Mouse (Mus musculus) midbrain, embryonic 14.5 days (tissue): Measurements from ENCODE around the gene Krt87. TPM values are rescaled to one million over a fixed set of nuclear protein-coding genes. Genes with fewer than 3 reads are reported as not detected.

Experiments
- ATAC-seq: fragments of 200-750 bp; cut with Nextera tagmentation; 2 replicates; pipeline ENCODE4 v1.8.0; 2017; ENCODE audit warnings: moderate number of reproducible peaks, moderate library complexity; ENCODE audit not compliant: low FRiP score, low TSS enrichment
- DNase-seq: peaks from one replicate; pipeline ENCODE4 v3.0.0-alpha.2; 2015
- H3K27ac ChIP-seq: fragments of 300-500 bp; sonication (generic); replicated peaks from 2 replicates; pipeline ENCODE4 v1.5.1; 2014; ENCODE audit warnings: mild to moderate bottlenecking, low read depth, low read length, moderate library complexity
- H3K27me3 ChIP-seq: fragments of 300-500 bp; sonication (generic); 2 replicates; pipeline ENCODE4 v1.6.1; 2014; ENCODE audit warnings: low read length, control low read depth, mixed read lengths; ENCODE audit not compliant: control insufficient read depth, insufficient read depth
- H3K36me3 ChIP-seq: fragments of 300-500 bp; sonication (generic); 2 replicates; pipeline ENCODE4 v1.6.1; 2014; ENCODE audit warnings: low read length, control low read depth; ENCODE audit not compliant: control insufficient read depth, insufficient read depth
- H3K4me1 ChIP-seq: fragments of 300-500 bp; sonication (generic); 2 replicates; pipeline ENCODE4 v1.6.1; 2014; ENCODE audit warnings: mild to moderate bottlenecking, antibody characterized with exemption, low read length, control low read depth; ENCODE audit not compliant: control insufficient read depth, insufficient read depth
- H3K4me2 ChIP-seq: fragments of 300-500 bp; sonication (generic); 2 replicates; pipeline ENCODE4 v1.6.1; 2014; ENCODE audit warnings: mild to moderate bottlenecking, low read length, moderate library complexity
- H3K4me3 ChIP-seq: fragments of 300-500 bp; sonication (generic); replicated peaks from 2 replicates; pipeline ENCODE4 v1.5.1; 2014; ENCODE audit warnings: low read depth, low read length
- H3K9ac ChIP-seq: fragments of 300-500 bp; sonication (generic); replicated peaks from 2 replicates; pipeline ENCODE4 v1.6.1; 2014; ENCODE audit warnings: mild to moderate bottlenecking, low read length, moderate library complexity
- H3K9me3 ChIP-seq: fragments of 300-500 bp; sonication (generic); 2 replicates; pipeline ENCODE4 v1.6.1; 2016; ENCODE audit warnings: low read length, control low read depth, mixed read lengths; ENCODE audit not compliant: control insufficient read depth
- WGBS: fragments of 180-500 bp; shearing (Covaris S2); extraction: QIAGEN DNeasy Blood & Tissue Kit; methylation state at CpG from one replicate; pipeline ENCODE4 v1.1.7; 2014; 5-methylcytosine and 5-hydroxymethylcytosine counted together
- polyA plus RNA-seq: library from polyadenylated mRNA; unstranded; fragments of >200 nt; fragmentation: Nextera tagmentation; extraction: Ambion mirVana; gene quantifications from 2 replicates; pipeline ENCODE4 v1.2.1, GENCODE M21; 2014

The Krt87 gene
- polyA plus RNA-seq, 1 experiment from 2014 or later = 0.26 TPM

- 80% methylated on average over 11 of the region's 11 CpGs for WGBS
- ATAC-seq (no peak), DNase-seq (no peak)
- no peak overlapping the region for H3K4me2 ChIP-seq
- no peaks in the 10 kb centered on the region for H3K9me3 ChIP-seq
- H3K4me3 ChIP-seq = no peak overlapping the region
- H3K9ac ChIP-seq = no peak overlapping the region
- no peaks in the 10 kb centered on the region for H3K4me1 ChIP-seq
- H3K36me3 ChIP-seq = no peaks in the 10 kb centered on the region
- H3K27me3 ChIP-seq = no peaks in the 10 kb centered on the region
- no peak overlapping the region for H3K27ac ChIP-seq
Measured at GRCm38 (mm10) chr15:101446572-101446971, 8.0 kb upstream of the Krt87 start.

DNA sequence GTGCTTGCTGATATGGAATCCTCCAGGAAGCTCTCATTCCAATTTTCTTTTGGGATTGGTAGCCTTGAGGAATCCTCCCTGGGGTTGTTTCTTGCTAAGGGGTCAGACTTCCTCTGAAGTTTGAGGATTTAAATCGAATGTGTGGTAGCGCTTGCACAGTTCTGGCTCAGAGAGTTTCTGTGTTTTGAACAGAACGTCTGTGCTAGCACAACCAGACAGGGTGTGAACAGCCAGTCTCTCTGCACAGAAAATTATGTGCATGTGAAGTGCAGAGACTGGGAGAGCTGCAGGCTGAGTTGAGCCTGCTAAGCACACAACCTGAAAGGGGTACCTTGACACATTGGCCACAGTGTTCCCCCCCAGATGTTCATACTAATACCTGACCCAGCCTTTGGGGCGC, 2.2 kb upstream of the Krt87 start:
- no peak overlapping the region for H3K27ac ChIP-seq
- H3K36me3 ChIP-seq = no peaks in the 10 kb centered on the region
- H3K4me3 ChIP-seq = no peak overlapping the region
- peaks cover 11% of the 10 kb centered on the region for H3K27me3 ChIP-seq
- 83% methylated on average over 4 of the region's 4 CpGs for WGBS
- no peak overlapping the region for H3K9ac ChIP-seq
- no peaks in the 10 kb centered on the region for H3K9me3 ChIP-seq
- ATAC-seq (no peak), DNase-seq (no peak)
- 0 out of 2 replicates have a peak, but pooled peaks cover 6% of the 10 kb centered on the region for H3K4me1 ChIP-seq
- H3K4me2 ChIP-seq = no peak overlapping the region

DNA sequence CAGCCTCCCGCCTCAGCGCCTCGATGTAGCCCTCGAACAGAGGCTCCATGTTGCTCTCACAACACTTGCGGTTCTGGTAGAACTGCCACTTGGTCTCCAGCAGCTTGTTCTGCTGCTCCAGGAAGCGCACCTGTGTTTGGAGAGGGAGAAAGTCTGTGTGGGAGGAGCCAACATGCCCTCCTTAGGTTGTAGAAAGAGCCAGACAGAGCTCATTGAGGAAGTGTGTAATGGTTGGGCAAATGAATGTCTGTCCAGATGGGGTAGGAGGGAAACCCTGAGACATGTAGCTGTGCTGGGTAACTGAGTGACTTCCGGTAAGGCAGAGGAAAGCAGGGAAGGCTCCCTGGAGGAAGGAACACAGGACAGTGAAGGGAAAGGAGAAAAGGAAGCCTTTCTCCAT, 2.0 kb downstream of the Krt87 start:
- Histone ChIP-seq H3K9ac (no peak overlapping the region), H3K36me3 (no peaks in the 10 kb centered on the region), H3K27ac (no peak overlapping the region), H3K4me2 (no peak overlapping the region), H3K4me3 (no peak overlapping the region), H3K27me3 (peaks cover 11% of the 10 kb centered on the region), H3K4me1 (0 out of 2 replicates have a peak, but pooled peaks cover 6% of the 10 kb centered on the region), H3K9me3 (no peaks in the 10 kb centered on the region)
- no peak for ATAC-seq
- DNase-seq = no peak
- 94% methylated on average over 7 of the region's 7 CpGs for WGBS

GRCm38 (mm10) chr15:101424914-101425313, 13.7 kb downstream of the Krt87 start:
- H3K36me3 ChIP-seq = no peaks in the 10 kb centered on the region
- H3K27ac ChIP-seq = no peak overlapping the region
- no peak overlapping the region for H3K9ac ChIP-seq
- no peaks in the 10 kb centered on the region for H3K9me3 ChIP-seq
- H3K4me3 ChIP-seq = no peak overlapping the region
- no peak overlapping the region for H3K4me2 ChIP-seq
- no peaks in the 10 kb centered on the region for H3K27me3 ChIP-seq
- H3K4me1 ChIP-seq = no peaks in the 10 kb centered on the region
- ATAC-seq (no peak), DNase-seq (no peak)
- 29% methylated on average over 5 of the region's 5 CpGs for WGBS

- WGBS = 57% methylated on average over 6 of the region's 6 CpGs
- DNase-seq (peak; percentile 46), ATAC-seq (no peak)
- Histone ChIP-seq H3K9ac (no peak overlapping the region), H3K9me3 (no peaks in the 10 kb centered on the region), H3K4me2 (no peak overlapping the region), H3K36me3 (no peaks in the 10 kb centered on the region), H3K27ac (no peak overlapping the region), H3K4me3 (no peak overlapping the region), H3K4me1 (no peaks in the 10 kb centered on the region), H3K27me3 (no peaks in the 10 kb centered on the region)
Measured at GRCm38 (mm10) chr15:101420903-101421302, 17.7 kb downstream of the Krt87 start.

DNA sequence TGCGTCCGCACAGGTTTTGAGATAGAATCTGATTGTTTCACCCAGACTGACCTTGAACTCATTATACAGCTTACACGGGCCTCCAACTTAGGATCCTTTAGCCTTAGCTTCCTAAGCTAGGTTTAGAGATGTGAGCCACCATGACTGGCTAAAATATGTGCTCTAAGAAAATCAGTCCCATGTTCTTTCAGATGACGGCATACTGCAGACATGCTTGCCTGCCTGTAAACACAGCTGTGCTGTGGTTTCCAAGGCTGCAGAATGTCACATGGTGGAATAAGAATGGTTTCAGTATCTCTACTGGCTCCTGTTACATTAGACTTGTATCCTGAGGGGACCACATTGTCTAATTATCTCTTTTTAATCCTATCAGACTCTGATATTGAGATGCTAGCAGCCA, 19.7 kb downstream of the Krt87 start:
- WGBS = 88% methylated on average over 4 of the region's 4 CpGs
- H3K9ac ChIP-seq = no peak overlapping the region
- no peak overlapping the region for H3K4me2 ChIP-seq
- no peaks in the 10 kb centered on the region for H3K27me3 ChIP-seq
- H3K27ac ChIP-seq = no peak overlapping the region
- H3K36me3 ChIP-seq = no peaks in the 10 kb centered on the region
- no peaks in the 10 kb centered on the region for H3K4me1 ChIP-seq
- H3K9me3 ChIP-seq = no peaks in the 10 kb centered on the region
- H3K4me3 ChIP-seq = no peak overlapping the region
- DNase-seq (no peak), ATAC-seq (no peak)

DNA sequence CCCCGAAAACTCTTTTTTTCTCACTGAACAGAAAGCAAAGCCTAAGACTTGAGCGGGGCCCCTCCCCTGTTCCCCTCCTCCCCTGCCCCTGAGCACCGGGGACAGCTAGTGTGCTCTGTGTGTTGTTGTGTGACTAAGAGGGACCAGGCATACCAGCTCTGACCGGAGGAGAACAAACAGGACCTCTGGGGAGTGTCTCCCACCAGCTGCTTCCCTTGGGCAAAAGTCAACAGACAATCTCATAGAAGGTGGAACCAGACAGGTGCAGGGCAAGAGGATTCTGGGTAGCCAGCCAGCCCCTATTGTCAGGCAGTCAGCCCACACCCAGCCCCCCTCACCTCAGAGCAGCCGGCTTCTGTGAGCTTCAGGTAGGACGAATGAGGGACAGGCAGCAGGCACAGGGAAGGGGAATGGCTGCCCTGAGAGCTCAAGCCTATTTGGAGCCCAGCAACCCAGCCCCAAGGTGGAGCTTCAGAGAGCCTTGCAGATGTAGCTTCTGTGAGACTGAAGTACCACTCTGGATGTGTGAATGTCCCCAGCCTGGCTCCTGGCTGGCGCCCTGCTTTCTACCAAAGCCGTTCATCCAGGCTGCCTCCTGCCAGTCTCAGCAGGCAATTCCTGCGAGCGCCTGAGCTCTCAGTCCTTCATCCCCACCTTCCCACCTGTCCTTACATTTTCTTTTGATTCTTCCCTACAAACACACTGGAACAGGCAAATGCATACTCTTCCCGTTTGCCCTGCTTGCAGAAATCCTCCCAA, 23.6 kb downstream of the Krt87 start:
- ATAC-seq = no peak
- Histone ChIP-seq H3K9me3 (no peaks in the 10 kb centered on the region), H3K9ac (no peak overlapping the region), H3K27ac (no peak overlapping the region), H3K4me1 (no peaks in the 10 kb centered on the region), H3K4me2 (no peak overlapping the region), H3K4me3 (no peak overlapping the region), H3K36me3 (no peaks in the 10 kb centered on the region), H3K27me3 (peaks cover 9% of the 10 kb centered on the region)
- DNase-seq = no peak
- WGBS = 46% methylated on average over 11 of the region's 11 CpGs

- H3K27ac ChIP-seq = no peak overlapping the region
- WGBS = 57% methylated on average over 7 of the region's 7 CpGs
- no peak overlapping the region for H3K9ac ChIP-seq
- no peaks in the 10 kb centered on the region for H3K4me1 ChIP-seq
- no peaks in the 10 kb centered on the region for H3K36me3 ChIP-seq
- DNase-seq (no peak), ATAC-seq (no peak)
- H3K9me3 ChIP-seq = no peaks in the 10 kb centered on the region
- no peak overlapping the region for H3K4me3 ChIP-seq
- H3K27me3 ChIP-seq = peaks cover 9% of the 10 kb centered on the region
- H3K4me2 ChIP-seq = no peak overlapping the region
Measured at GRCm38 (mm10) chr15:101413916-101414635, 24.5 kb downstream of the Krt87 start.

DNA sequence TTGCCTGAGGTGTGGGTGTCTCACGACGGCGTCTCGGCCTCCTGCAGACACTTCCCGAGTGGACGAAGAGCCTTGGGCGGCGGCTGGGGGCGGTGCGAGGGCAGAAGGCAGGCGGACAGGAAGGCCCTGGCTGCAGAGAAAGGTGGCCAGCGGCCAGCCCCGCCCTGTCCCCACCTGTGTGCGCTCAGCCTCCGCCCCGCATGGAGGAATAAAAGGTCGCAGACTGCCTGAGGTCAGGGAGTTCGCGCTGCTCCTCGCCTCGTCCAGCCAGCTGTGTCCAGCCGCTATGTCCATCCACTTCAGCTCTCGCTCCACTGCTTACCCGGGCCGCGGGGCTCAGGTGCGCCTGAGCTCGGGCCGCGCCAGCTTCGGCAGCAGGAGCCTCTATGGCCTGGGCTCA, 26.4 kb downstream of the Krt87 start:
- 22% methylated on average over 31 of the region's 31 CpGs for WGBS
- no peaks in the 10 kb centered on the region for H3K4me1 ChIP-seq
- no peaks in the 10 kb centered on the region for H3K36me3 ChIP-seq
- ATAC-seq (no peak), DNase-seq (no peak)
- peaks cover 9% of the 10 kb centered on the region for H3K27me3 ChIP-seq
- H3K4me2 ChIP-seq = no peak overlapping the region
- no peaks in the 10 kb centered on the region for H3K9me3 ChIP-seq
- no peak overlapping the region for H3K27ac ChIP-seq
- H3K9ac ChIP-seq = no peak overlapping the region
- no peak overlapping the region for H3K4me3 ChIP-seq
